Mouse (Mus musculus) midbrain, embryonic 14.5 days (tissue): ENCODE results near the gene Tdgf1. TPM values are rescaled to one million over a fixed set of nuclear protein-coding genes. Genes with fewer than 3 reads are reported as not detected.

Experiments
- ATAC-seq: fragments of 200-750 bp; cut with Nextera tagmentation; 2 replicates; pipeline ENCODE4 v1.8.0; 2017; ENCODE audit warnings: moderate number of reproducible peaks, moderate library complexity; ENCODE audit not compliant: low FRiP score, low TSS enrichment
- DNase-seq: peaks from one replicate; pipeline ENCODE4 v3.0.0-alpha.2; 2015
- H3K27ac ChIP-seq: fragments of 300-500 bp; sonication (generic); replicated peaks from 2 replicates; pipeline ENCODE4 v1.5.1; 2014; ENCODE audit warnings: mild to moderate bottlenecking, low read depth, low read length, moderate library complexity
- H3K27me3 ChIP-seq: fragments of 300-500 bp; sonication (generic); 2 replicates; pipeline ENCODE4 v1.6.1; 2014; ENCODE audit warnings: low read length, control low read depth, mixed read lengths; ENCODE audit not compliant: control insufficient read depth, insufficient read depth
- H3K36me3 ChIP-seq: fragments of 300-500 bp; sonication (generic); 2 replicates; pipeline ENCODE4 v1.6.1; 2014; ENCODE audit warnings: low read length, control low read depth; ENCODE audit not compliant: control insufficient read depth, insufficient read depth
- H3K4me1 ChIP-seq: fragments of 300-500 bp; sonication (generic); 2 replicates; pipeline ENCODE4 v1.6.1; 2014; ENCODE audit warnings: mild to moderate bottlenecking, antibody characterized with exemption, low read length, control low read depth; ENCODE audit not compliant: control insufficient read depth, insufficient read depth
- H3K4me2 ChIP-seq: fragments of 300-500 bp; sonication (generic); 2 replicates; pipeline ENCODE4 v1.6.1; 2014; ENCODE audit warnings: mild to moderate bottlenecking, low read length, moderate library complexity
- H3K4me3 ChIP-seq: fragments of 300-500 bp; sonication (generic); replicated peaks from 2 replicates; pipeline ENCODE4 v1.5.1; 2014; ENCODE audit warnings: low read depth, low read length
- H3K9ac ChIP-seq: fragments of 300-500 bp; sonication (generic); replicated peaks from 2 replicates; pipeline ENCODE4 v1.6.1; 2014; ENCODE audit warnings: mild to moderate bottlenecking, low read length, moderate library complexity
- H3K9me3 ChIP-seq: fragments of 300-500 bp; sonication (generic); 2 replicates; pipeline ENCODE4 v1.6.1; 2016; ENCODE audit warnings: low read length, control low read depth, mixed read lengths; ENCODE audit not compliant: control insufficient read depth
- WGBS: fragments of 180-500 bp; shearing (Covaris S2); extraction: QIAGEN DNeasy Blood & Tissue Kit; methylation state at CpG from one replicate; pipeline ENCODE4 v1.1.7; 2014; 5-methylcytosine and 5-hydroxymethylcytosine counted together
- polyA plus RNA-seq: library from polyadenylated mRNA; unstranded; fragments of >200 nt; fragmentation: Nextera tagmentation; extraction: Ambion mirVana; gene quantifications from 2 replicates; pipeline ENCODE4 v1.2.1, GENCODE M21; 2014

Tdgf1 gene
- polyA plus RNA-seq, result not detected in 2 replicates

GRCm38 (mm10) chr9:110945926-110946325, at the start of gene Tdgf1:
TSS of gene Tdgf1 (minus strand) at chr9:110946158.
- Histone ChIP-seq H3K4me2 (no peak within 1 kb of the TSS; the same call in 1 of the 2 replicates), H3K27me3 (peaks cover 25% of the 10 kb centered on the region), H3K36me3 (no peaks in the 10 kb centered on the region), H3K4me1 (peaks cover 9% of the 10 kb centered on the region; the same call in 1 of the 2 replicates), H3K9me3 (no peaks in the 10 kb centered on the region), H3K9ac (no peak within 1 kb of the TSS), H3K4me3 (no peak within 1 kb of the TSS), H3K27ac (no peak within 1 kb of the TSS)
- DNase-seq (no peak), ATAC-seq (no peak)
- WGBS, result 20% methylated on average over 11 of the region's 11 CpGs

- Histone ChIP-seq H3K4me2 (peak overlapping the region; percentile 53), H3K36me3 (no peaks in the 10 kb centered on the region), H3K4me1 (no peaks in the 10 kb centered on the region), H3K27me3 (no peaks in the 10 kb centered on the region), H3K9ac (peak overlapping the region; percentile 45; the same call in 1 of the 2 replicates), H3K4me3 (peak overlapping the region; percentile 39), H3K27ac (peak overlapping the region; percentile 72; the same call in 1 of the 2 replicates), H3K9me3 (no peaks in the 10 kb centered on the region)
- ATAC-seq (no peak; the same call in 1 of the 2 replicates), DNase-seq (peak; percentile 87)
- WGBS, result 11% methylated on average over 13 of the region's 13 CpGs
These were observed 48.8 kb upstream of the Tdgf1 start for GRCm38 (mm10) chr9:110994716-110995172.

DNA sequence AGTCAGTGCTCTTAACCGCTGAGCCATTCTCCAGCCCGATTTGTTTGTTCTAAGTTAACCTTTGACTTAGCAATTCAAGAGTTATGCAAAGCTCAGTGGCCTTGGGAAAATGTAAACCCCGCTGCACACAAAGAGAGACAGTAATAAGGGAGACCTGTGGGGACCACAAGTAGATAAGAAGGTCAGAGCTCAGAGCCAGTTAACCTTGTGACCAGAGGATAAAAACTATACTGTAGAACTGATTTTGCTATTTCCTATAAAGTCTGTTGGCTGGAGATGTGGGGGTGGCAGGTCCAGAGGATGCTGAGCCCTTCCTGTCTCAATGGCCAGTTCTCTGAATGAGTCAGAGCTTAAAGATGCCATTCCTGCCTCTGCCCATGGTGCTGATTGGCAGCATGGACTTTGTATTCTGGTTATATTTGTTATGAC, 47.3 kb upstream of the Tdgf1 start:
- no peak overlapping the region for H3K4me2 ChIP-seq
- WGBS, result 52% methylated on average over 3 of the region's 3 CpGs
- H3K9me3 ChIP-seq, result no peaks in the 10 kb centered on the region
- H3K4me1 ChIP-seq, result no peaks in the 10 kb centered on the region
- H3K27ac ChIP-seq, result no peak overlapping the region
- DNase-seq, result no peak
- no peaks in the 10 kb centered on the region for H3K27me3 ChIP-seq
- no peak overlapping the region for H3K9ac ChIP-seq
- no peak overlapping the region for H3K4me3 ChIP-seq
- H3K36me3 ChIP-seq, result no peaks in the 10 kb centered on the region
- ATAC-seq, result no peak

GRCm38 (mm10) chr9:110990204-110990603, 44.2 kb upstream of the Tdgf1 start, which contains the start of gene Rtp3:
TSS of gene Rtp3 (minus strand) at chr9:110990583.
- 83% methylated on average over 6 of the region's 6 CpGs for WGBS
- H3K9ac ChIP-seq, result no peak within 1 kb of the TSS

DNA sequence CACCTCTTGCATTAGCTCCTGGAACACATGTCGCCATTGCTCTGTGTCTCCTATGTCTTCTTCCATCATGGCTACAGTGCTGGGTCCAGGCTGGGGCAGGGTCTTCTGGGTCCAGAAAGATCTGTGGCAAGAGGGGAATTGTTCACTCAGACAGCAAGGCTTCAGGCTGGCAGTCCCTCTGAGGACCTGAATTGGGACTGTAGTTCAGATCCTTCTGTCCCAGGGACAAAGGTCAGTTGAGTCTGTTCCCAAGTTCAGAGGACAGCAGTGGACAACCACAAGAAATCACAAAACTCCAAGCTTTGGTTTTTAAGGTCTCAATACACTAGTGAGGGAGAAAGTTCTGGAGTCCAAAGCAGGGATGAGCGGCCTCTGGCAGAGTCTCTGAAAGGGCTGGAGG, 43.6 kb upstream of the Tdgf1 start:
- ATAC-seq (no peak), DNase-seq (no peak)
- no peak overlapping the region for H3K27ac ChIP-seq
- H3K4me2 ChIP-seq, result no peak overlapping the region
- no peaks in the 10 kb centered on the region for H3K36me3 ChIP-seq
- 88% methylated on average over 2 of the region's 2 CpGs for WGBS
- no peaks in the 10 kb centered on the region for H3K27me3 ChIP-seq
- no peaks in the 10 kb centered on the region for H3K4me1 ChIP-seq
- H3K9ac ChIP-seq, result no peak overlapping the region
- H3K9me3 ChIP-seq, result no peaks in the 10 kb centered on the region
- H3K4me3 ChIP-seq, result no peak overlapping the region

More at GRCm38 (mm10) chr9:110990204-110990603, 44.2 kb upstream of the Tdgf1 start, which contains the start of gene Rtp3:
- H3K9me3 ChIP-seq, result no peaks in the 10 kb centered on the region
- H3K36me3 ChIP-seq, result no peaks in the 10 kb centered on the region
- ATAC-seq (no peak), DNase-seq (no peak)
- H3K27me3 ChIP-seq, result no peaks in the 10 kb centered on the region
- H3K27ac ChIP-seq, result no peak within 1 kb of the TSS
- H3K4me2 ChIP-seq, result no peak within 1 kb of the TSS
- H3K4me3 ChIP-seq, result no peak within 1 kb of the TSS
- H3K4me1 ChIP-seq, result no peaks in the 10 kb centered on the region

- H3K36me3 ChIP-seq, result no peaks in the 10 kb centered on the region
- 62% methylated on average over 4 of the region's 4 CpGs for WGBS
- no peaks in the 10 kb centered on the region for H3K4me1 ChIP-seq
- no peak overlapping the region for H3K4me3 ChIP-seq
- no peaks in the 10 kb centered on the region for H3K27me3 ChIP-seq
- H3K27ac ChIP-seq, result no peak overlapping the region
- ATAC-seq (no peak), DNase-seq (no peak)
- no peak overlapping the region for H3K4me2 ChIP-seq
- no peak overlapping the region for H3K9ac ChIP-seq
- H3K9me3 ChIP-seq, result no peaks in the 10 kb centered on the region
These were observed 43.2 kb upstream of the Tdgf1 start for GRCm38 (mm10) chr9:110989141-110989540.

DNA sequence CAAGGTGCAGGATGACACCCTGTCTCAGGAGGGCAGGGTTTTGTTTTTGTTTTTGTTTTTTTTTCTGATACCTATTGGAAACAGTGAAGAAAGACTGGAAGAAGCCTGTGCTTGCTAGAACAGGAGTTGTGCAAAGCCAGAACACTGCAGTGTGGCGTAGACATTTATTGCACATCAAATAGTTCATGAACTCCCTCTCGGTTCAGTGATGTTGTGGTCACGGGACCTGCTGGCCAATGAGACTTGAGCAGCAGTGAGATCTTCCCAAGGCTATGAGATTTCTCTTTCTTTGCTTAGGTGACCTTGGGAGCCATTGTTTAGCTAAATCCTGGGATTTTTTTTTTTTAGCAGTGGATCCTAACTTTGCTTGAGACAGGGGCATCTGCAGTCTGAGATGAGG, 42.1 kb upstream of the Tdgf1 start:
- no peaks in the 10 kb centered on the region for H3K9me3 ChIP-seq
- no peak for ATAC-seq
- H3K27ac ChIP-seq, result no peak overlapping the region
- no peaks in the 10 kb centered on the region for H3K36me3 ChIP-seq
- H3K9ac ChIP-seq, result no peak overlapping the region
- no peak overlapping the region for H3K4me3 ChIP-seq
- no peak for DNase-seq
- no peaks in the 10 kb centered on the region for H3K4me1 ChIP-seq
- H3K27me3 ChIP-seq, result no peaks in the 10 kb centered on the region
- 78% methylated on average over 3 of the region's 3 CpGs for WGBS
- no peak overlapping the region for H3K4me2 ChIP-seq

GRCm38 (mm10) chr9:110987331-110987730, 41.4 kb upstream of the Tdgf1 start:
- no peak for ATAC-seq
- no peaks in the 10 kb centered on the region for H3K9me3 ChIP-seq

GRCm38 (mm10) chr9:110985951-110986350, 40.0 kb upstream of the Tdgf1 start:
- H3K4me1 ChIP-seq, result no peaks in the 10 kb centered on the region
- no peak overlapping the region for H3K27ac ChIP-seq
- H3K9me3 ChIP-seq, result no peaks in the 10 kb centered on the region
- H3K36me3 ChIP-seq, result no peaks in the 10 kb centered on the region
- no peaks in the 10 kb centered on the region for H3K27me3 ChIP-seq
- no peak overlapping the region for H3K4me2 ChIP-seq
- no peak for ATAC-seq
- H3K9ac ChIP-seq, result no peak overlapping the region
- no peak overlapping the region for H3K4me3 ChIP-seq
- 91% methylated on average over 8 of the region's 8 CpGs for WGBS
- DNase-seq, result no peak

More at GRCm38 (mm10) chr9:110987331-110987730, 41.4 kb upstream of the Tdgf1 start:
- H3K4me2 ChIP-seq, result no peak overlapping the region
- WGBS, result 76% methylated on average over 4 of the region's 4 CpGs
- DNase-seq, result no peak
- no peak overlapping the region for H3K9ac ChIP-seq
- H3K36me3 ChIP-seq, result no peaks in the 10 kb centered on the region
- no peak overlapping the region for H3K4me3 ChIP-seq
- no peaks in the 10 kb centered on the region for H3K27me3 ChIP-seq
- no peaks in the 10 kb centered on the region for H3K4me1 ChIP-seq
- H3K27ac ChIP-seq, result no peak overlapping the region
